ENCODE assay signal across 11 mouse cellular contexts in the genomic region with DNA sequence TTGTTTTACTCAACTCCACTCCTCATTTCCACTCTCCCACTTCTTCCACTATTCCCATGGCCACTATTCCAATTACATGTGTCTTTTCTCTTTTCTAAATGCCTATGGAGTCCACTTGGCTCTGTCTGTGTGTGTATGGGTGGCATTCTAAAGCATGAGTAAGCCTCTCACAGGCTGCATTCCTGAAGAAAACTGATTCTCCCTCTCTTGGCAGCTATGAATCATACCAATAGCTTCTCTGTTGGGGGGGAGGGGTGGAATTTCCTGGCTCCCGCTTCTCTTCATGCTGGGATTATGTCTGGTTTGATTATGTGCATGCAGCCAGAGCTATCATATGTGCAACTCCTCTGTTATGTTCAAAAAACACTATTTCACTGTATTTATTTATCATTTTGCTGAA. TPM values are rescaled to one million over a fixed set of nuclear protein-coding genes. Genes with fewer than 3 reads are reported as not detected.
DNase-seq lines count a peak whose midpoint lies in the region; ATAC-seq and TF ChIP-seq lines count a peak whose summit lies in the region.
"Had no signal": no experiment of that assay in that cellular context is flagged by ENCODE, and none has a peak within 500 bp of the region (broad histone marks: within the 10 kb centered on the region; RNA-seq: fewer than 3 reads in every experiment).

No protein-coding gene starts in this region.

- 14% methylated on average over 1 of the region's 1 CpGs for WGBS in hindbrain, postnatal 0 days
- 56% methylated on average over 1 of the region's 1 CpGs for WGBS in hindbrain, embryonic 14.5 days
- 16% methylated on average over 1 of the region's 1 CpGs for WGBS in embryonic facial prominence, embryonic 12.5 days
- 13% methylated on average over 1 of the region's 1 CpGs for WGBS in lung, embryonic 15.5 days
- WGBS in midbrain, embryonic 11.5 days: 48% methylated on average over 1 of the region's 1 CpGs

- H3K27me3 ChIP-seq in hindbrain, postnatal 0 days (ENCODE audit: insufficient read depth, low read length): no peaks in the 10 kb centered on the region
- no peaks in the 10 kb centered on the region for H3K27me3 ChIP-seq in hindbrain, embryonic 14.5 days (ENCODE audit: control insufficient read depth, insufficient read depth, low read length)
- H3K27me3 ChIP-seq in embryonic facial prominence, embryonic 12.5 days: no peaks in the 10 kb centered on the region
- H3K27me3 ChIP-seq in lung, embryonic 15.5 days: no peaks in the 10 kb centered on the region
- no peaks in the 10 kb centered on the region for H3K27me3 ChIP-seq in midbrain, embryonic 11.5 days (ENCODE audit: control insufficient read depth, insufficient read depth, low read length)
- H3K27me3 ChIP-seq: stomach, embryonic 15.5 days had no signal

- H3K4me3 ChIP-seq in hindbrain, postnatal 0 days (ENCODE audit: low read length): no peak overlapping the region
- no peak overlapping the region for H3K4me3 ChIP-seq in hindbrain, embryonic 14.5 days (replicated peaks; ENCODE audit: low read length)
- no peak overlapping the region for H3K4me3 ChIP-seq in embryonic facial prominence, embryonic 12.5 days
- H3K4me3 ChIP-seq in lung, embryonic 15.5 days: no peak overlapping the region
- no peak overlapping the region for H3K4me3 ChIP-seq in midbrain, embryonic 11.5 days (ENCODE audit: low read depth, low read length)
- H3K4me3 ChIP-seq: stomach, embryonic 15.5 days had no signal

- H3K4me2 ChIP-seq in hindbrain, postnatal 0 days (ENCODE audit: low read depth, low read length): no peak overlapping the region
- H3K4me2 ChIP-seq in hindbrain, embryonic 14.5 days (replicated peaks): no peak overlapping the region
- H3K4me2 ChIP-seq in embryonic facial prominence, embryonic 12.5 days (replicated peaks): no peak overlapping the region
- no peak overlapping the region for H3K4me2 ChIP-seq in lung, embryonic 15.5 days
- H3K4me2 ChIP-seq in midbrain, embryonic 11.5 days: no peak overlapping the region
- H3K4me2 ChIP-seq: stomach, embryonic 15.5 days had no signal

- DNase-seq in hindbrain, postnatal 0 days (ENCODE audit: low spot score): peak; percentile 40
- no peak for DNase-seq in hindbrain, embryonic 14.5 days (ENCODE audit: low spot score)
- peak; percentile 65 for DNase-seq in adipocyte (ENCODE audit: low spot score)
- no peak for DNase-seq in midbrain, embryonic 11.5 days (ENCODE audit: low spot score, missing footprints)
- DNase-seq in ovary, postnatal 36 days (ENCODE audit: low spot score): no peak

- no peak overlapping the region for H3K9ac ChIP-seq in hindbrain, postnatal 0 days (replicated peaks; ENCODE audit: low read length)
- no peak overlapping the region for H3K9ac ChIP-seq in hindbrain, embryonic 14.5 days
- H3K9ac ChIP-seq in embryonic facial prominence, embryonic 12.5 days: no peak overlapping the region
- no peak overlapping the region for H3K9ac ChIP-seq in lung, embryonic 15.5 days
- H3K9ac ChIP-seq in midbrain, embryonic 11.5 days (ENCODE audit: low read length): no peak overlapping the region
- H3K9ac ChIP-seq: liver, embryonic 14.5 days; stomach, embryonic 15.5 days had no signal

- no peaks in the 10 kb centered on the region for H3K4me1 ChIP-seq in hindbrain, postnatal 0 days (ENCODE audit: insufficient read depth, low read length)
- no peaks in the 10 kb centered on the region for H3K4me1 ChIP-seq in hindbrain, embryonic 14.5 days (replicated peaks; ENCODE audit: control insufficient read depth, insufficient read depth, low read length)
- 0 out of 2 replicates have a peak, but pooled peaks cover 6% of the 10 kb centered on the region for H3K4me1 ChIP-seq in embryonic facial prominence, embryonic 12.5 days
- H3K4me1 ChIP-seq in lung, embryonic 15.5 days: peaks cover 2% of the 10 kb centered on the region; the same call in 1 of the 2 replicates
- H3K4me1 ChIP-seq in midbrain, embryonic 11.5 days (ENCODE audit: control insufficient read depth, insufficient read depth, low read length): no peaks in the 10 kb centered on the region
- H3K4me1 ChIP-seq: stomach, embryonic 15.5 days had no signal

- TF ChIP-seq CTCF in hindbrain, postnatal 0 days (IDR thresholded peaks at IDR 0.05; ENCODE audit: low read depth): no peak

- H3K36me3 ChIP-seq in hindbrain, postnatal 0 days (ENCODE audit: insufficient read depth, low read length): no peaks in the 10 kb centered on the region
- H3K36me3 ChIP-seq in hindbrain, embryonic 14.5 days (replicated peaks; ENCODE audit: control insufficient read depth, insufficient read depth): no peaks in the 10 kb centered on the region
- H3K36me3 ChIP-seq in embryonic facial prominence, embryonic 12.5 days: no peaks in the 10 kb centered on the region
- H3K36me3 ChIP-seq in lung, embryonic 15.5 days: no peaks in the 10 kb centered on the region
- no peaks in the 10 kb centered on the region for H3K36me3 ChIP-seq in midbrain, embryonic 11.5 days (ENCODE audit: control insufficient read depth, insufficient read depth, low read length)
- H3K36me3 ChIP-seq: G1E; stomach, embryonic 15.5 days had no signal

- H3K9me3 ChIP-seq in hindbrain, postnatal 0 days (ENCODE audit: low read length): no peaks in the 10 kb centered on the region
- H3K9me3 ChIP-seq in hindbrain, embryonic 14.5 days (ENCODE audit: control insufficient read depth, low read length): no peaks in the 10 kb centered on the region
- H3K9me3 ChIP-seq in embryonic facial prominence, embryonic 12.5 days: no peaks in the 10 kb centered on the region
- H3K9me3 ChIP-seq in lung, embryonic 15.5 days: no peaks in the 10 kb centered on the region
- H3K9me3 ChIP-seq in midbrain, embryonic 11.5 days (ENCODE audit: control insufficient read depth, low read length): no peaks in the 10 kb centered on the region
- H3K9me3 ChIP-seq: G1E; stomach, embryonic 15.5 days had no signal

- no peak overlapping the region for H3K27ac ChIP-seq in hindbrain, postnatal 0 days
- no peak overlapping the region for H3K27ac ChIP-seq in hindbrain, embryonic 14.5 days
- H3K27ac ChIP-seq in embryonic facial prominence, embryonic 12.5 days: peak overlapping the region; percentile 46; the same call in 1 of the 2 replicates
- no peak overlapping the region for H3K27ac ChIP-seq in lung, embryonic 15.5 days
- H3K27ac ChIP-seq in midbrain, embryonic 11.5 days (ENCODE audit: low read depth, low read length): no peak overlapping the region
- H3K27ac ChIP-seq: liver, embryonic 14.5 days; stomach, embryonic 15.5 days had no signal

- peak; percentile 59; the same call in 1 of the 2 replicates for ATAC-seq in hindbrain, postnatal 0 days
- no peak for ATAC-seq in hindbrain, embryonic 14.5 days (ENCODE audit: low FRiP score)
- ATAC-seq in embryonic facial prominence, embryonic 12.5 days (ENCODE audit: insufficient number of reproducible peaks, insufficient read depth, low FRiP score, low TSS enrichment): 0 out of 2 replicates have a peak, but pooled peaks have one; percentile 52
- ATAC-seq in lung, embryonic 15.5 days (ENCODE audit: borderline replicate concordance, extremely low read depth, low FRiP score, low TSS enrichment): peak; percentile 59; the same call in 1 of the 2 replicates
- ATAC-seq in granulocyte monocyte progenitor cell, adult 5-6 weeks (replicated peaks; ENCODE audit: poor library complexity, severe bottlenecking): no peak
- ATAC-seq in midbrain, embryonic 11.5 days (ENCODE audit: low FRiP score): no peak

RNA-seq across cellular contexts. Expression of a gene that starts 34.4 kb away (rescaled TPM):
- 22.8 and 29.8 TPM in 2 replicates for total RNA-seq in hindbrain, postnatal 0 days (2014; rRNA removed)
- 18.4 and 18.7 TPM in 2 replicates for polyA plus RNA-seq in hindbrain, postnatal 0 days (2015; fragmentation: Nextera tagmentation; extraction: Ambion mirVana)
- polyA plus RNA-seq in hindbrain, embryonic 14.5 days (2014; fragmentation: Nextera tagmentation; extraction: Ambion mirVana): 13.0 and 18.7 TPM in 2 replicates
- 56.8 and 60.6 TPM in 2 replicates for polyA plus RNA-seq in embryonic facial prominence, embryonic 12.5 days (2016; fragmentation: Nextera tagmentation; extraction: Ambion mirVana)
- 31.7 and 37.1 TPM in 2 replicates for polyA plus RNA-seq in lung, embryonic 15.5 days (2015; fragmentation: Nextera tagmentation; extraction: Ambion mirVana)
- total RNA-seq in granulocyte monocyte progenitor cell, adult 5-6 weeks (2014; fragmentation: Nextera tagmentation): 1.6 and 3.2 TPM in 2 replicates
- total RNA-seq in granulocyte monocyte progenitor cell, adult 5-6 weeks (2017): not detected in 2 replicates
- polyA plus RNA-seq in midbrain, embryonic 11.5 days (2014; fragmentation: Nextera tagmentation; extraction: Ambion mirVana): 16.1 and 16.4 TPM in 2 replicates

Comparison
In these comparisons a context has a peak if more than half of its experiments do, and no peak if none do; other contexts are left out.
1. ATAC-seq: peak in hindbrain, postnatal 0 days (single experiment), embryonic facial prominence, embryonic 12.5 days (single experiment) and lung, embryonic 15.5 days (single experiment); none in hindbrain, embryonic 14.5 days (single experiment), granulocyte monocyte progenitor cell, adult 5-6 weeks (single experiment) and midbrain, embryonic 11.5 days (single experiment).
2. DNase-seq: peak in hindbrain, postnatal 0 days (single experiment) and adipocyte (single experiment); none in hindbrain, embryonic 14.5 days (single experiment), midbrain, embryonic 11.5 days (single experiment) and ovary, postnatal 36 days (single experiment).